Mouse (Mus musculus): ENCODE results near the gene Slc30a9. TPM values are rescaled to one million over a fixed set of nuclear protein-coding genes. Genes with fewer than 3 reads are reported as not detected.

Slc30a9 gene
- polyA plus RNA-seq, 1 experiment from 2014 or later = 150 TPM

GRCm38 (mm10) chr5:67400608-67401480 lies 94.1 kb downstream of the Slc30a9 start:
- Histone ChIP-seq H3K9me3 (no peaks in the 10 kb centered on the region), H3K27ac (no peak overlapping the region), H3K9ac (no peak overlapping the region), H3K27me3 (no peaks in the 10 kb centered on the region), H3K36me3 (peaks cover 47% of the 10 kb centered on the region), H3K4me3 (no peak overlapping the region), H3K4me2 (no peak overlapping the region), H3K4me1 (replicated peaks) (no peaks in the 10 kb centered on the region)
- ATAC-seq (ENCODE audit: low FRiP score) = no peak
- 78% methylated on average over 12 of the region's 12 CpGs for WGBS

- peaks cover 45% of the 10 kb centered on the region for H3K36me3 ChIP-seq
- ATAC-seq (ENCODE audit: low FRiP score) = no peak
- 81% methylated on average over 9 of the region's 9 CpGs for WGBS
- no peaks in the 10 kb centered on the region for H3K4me1 ChIP-seq (replicated peaks)
- no peak overlapping the region for H3K9ac ChIP-seq
- no peak overlapping the region for H3K4me2 ChIP-seq
- H3K9me3 ChIP-seq = no peaks in the 10 kb centered on the region
- H3K4me3 ChIP-seq = no peak overlapping the region
- no peaks in the 10 kb centered on the region for H3K27me3 ChIP-seq
- H3K27ac ChIP-seq = no peak overlapping the region
Measured at GRCm38 (mm10) chr5:67401612-67402011, 94.9 kb downstream of the Slc30a9 start.

GRCm38 (mm10) chr5:67404380-67404779 lies 97.6 kb downstream of the Slc30a9 start:
- Histone ChIP-seq H3K9me3 (no peaks in the 10 kb centered on the region), H3K9ac (no peak overlapping the region), H3K4me3 (no peak overlapping the region), H3K27ac (no peak overlapping the region), H3K4me2 (no peak overlapping the region), H3K4me1 (replicated peaks) (no peaks in the 10 kb centered on the region), H3K27me3 (no peaks in the 10 kb centered on the region), H3K36me3 (peaks cover 23% of the 10 kb centered on the region)
- 76% methylated on average over 7 of the region's 7 CpGs for WGBS
- no peak for ATAC-seq (ENCODE audit: low FRiP score)

GRCm38 (mm10) chr5:67404919-67405318 lies 98.2 kb downstream of the Slc30a9 start:
- Histone ChIP-seq H3K27ac (no peak overlapping the region), H3K36me3 (peaks cover 23% of the 10 kb centered on the region), H3K4me2 (no peak overlapping the region), H3K9me3 (no peaks in the 10 kb centered on the region), H3K4me3 (no peak overlapping the region), H3K27me3 (no peaks in the 10 kb centered on the region), H3K9ac (no peak overlapping the region), H3K4me1 (replicated peaks) (no peaks in the 10 kb centered on the region)
- no peak for ATAC-seq (ENCODE audit: low FRiP score)
- 92% methylated on average over 9 of the region's 9 CpGs for WGBS

Other genes starting within 250 kb of the Slc30a9 start
- gene Phox2b, start 207.7 kb upstream of the Slc30a9 start, polyA plus RNA-seq (2015; fragmentation: Nextera tagmentation; extraction: Ambion mirVana) = 32.3 and 38.4 TPM in 2 replicates
- 89.8 and 93.8 TPM in 2 replicates for gene Tmem33, start 46.4 kb upstream of the Slc30a9 start, polyA plus RNA-seq (2015; fragmentation: Nextera tagmentation; extraction: Ambion mirVana)
- gene Bend4, start 121.4 kb downstream of the Slc30a9 start, polyA plus RNA-seq (2015; fragmentation: Nextera tagmentation; extraction: Ambion mirVana) = 12.2 and 12.6 TPM in 2 replicates